Mouse (Mus musculus) embryonic facial prominence, embryonic 15.5 days (tissue): ENCODE results near the gene Lck. TPM values are rescaled to one million over a fixed set of nuclear protein-coding genes. Genes with fewer than 3 reads are reported as not detected.

Experiments
- ATAC-seq: fragments of 200-750 bp; cut with Nextera tagmentation; 2 replicates; pipeline ENCODE4 v1.8.0; 2017; ENCODE audit warnings: low read depth, moderate TSS enrichment; ENCODE audit not compliant: insufficient number of reproducible peaks, low FRiP score, low TSS enrichment
- H3K27ac ChIP-seq: fragments of 300-500 bp; sonication (generic); replicated peaks from 2 replicates; pipeline ENCODE4 v1.5.1; 2015; ENCODE audit warnings: mild to moderate bottlenecking, inconsistent platforms
- H3K27me3 ChIP-seq: fragments of 300-500 bp; sonication (generic); 2 replicates; pipeline ENCODE4 v1.6.1; 2015; ENCODE audit warnings: inconsistent platforms
- H3K36me3 ChIP-seq: fragments of 300-500 bp; sonication (generic); 2 replicates; pipeline ENCODE4 v1.6.1; 2015; ENCODE audit warnings: mild to moderate bottlenecking, inconsistent platforms
- H3K4me1 ChIP-seq: fragments of 300-500 bp; sonication (generic); 2 replicates; pipeline ENCODE4 v1.6.1; 2015; ENCODE audit warnings: inconsistent platforms
- H3K4me2 ChIP-seq: fragments of 300-500 bp; sonication (generic); replicated peaks from 2 replicates; pipeline ENCODE4 v1.6.1; 2015; ENCODE audit warnings: mild to moderate bottlenecking, inconsistent platforms
- H3K4me3 ChIP-seq: fragments of 300-500 bp; sonication (generic); replicated peaks from 2 replicates; pipeline ENCODE4 v1.5.1; 2015; ENCODE audit warnings: mild to moderate bottlenecking, inconsistent platforms
- H3K9ac ChIP-seq: fragments of 300-500 bp; sonication (generic); 2 replicates; pipeline ENCODE4 v1.6.1; 2015; ENCODE audit warnings: inconsistent platforms
- H3K9me3 ChIP-seq: fragments of 300-500 bp; sonication (generic); replicated peaks from 2 replicates; pipeline ENCODE4 v1.6.1; 2016; ENCODE audit warnings: inconsistent platforms
- WGBS: fragments of 180-500 bp; shearing (Covaris S2); methylation state at CpG from one replicate; pipeline ENCODE4 v1.1.7; 2015; 5-methylcytosine and 5-hydroxymethylcytosine counted together
- polyA plus RNA-seq: library from polyadenylated mRNA; unstranded; fragments of >200 nt; fragmentation: Nextera tagmentation; extraction: Ambion mirVana; gene quantifications from 2 replicates; pipeline ENCODE4 v1.2.1, GENCODE M21; 2015

The Lck gene
- polyA plus RNA-seq, 1 experiment from 2014 or later, result 6.8 TPM

DNA sequence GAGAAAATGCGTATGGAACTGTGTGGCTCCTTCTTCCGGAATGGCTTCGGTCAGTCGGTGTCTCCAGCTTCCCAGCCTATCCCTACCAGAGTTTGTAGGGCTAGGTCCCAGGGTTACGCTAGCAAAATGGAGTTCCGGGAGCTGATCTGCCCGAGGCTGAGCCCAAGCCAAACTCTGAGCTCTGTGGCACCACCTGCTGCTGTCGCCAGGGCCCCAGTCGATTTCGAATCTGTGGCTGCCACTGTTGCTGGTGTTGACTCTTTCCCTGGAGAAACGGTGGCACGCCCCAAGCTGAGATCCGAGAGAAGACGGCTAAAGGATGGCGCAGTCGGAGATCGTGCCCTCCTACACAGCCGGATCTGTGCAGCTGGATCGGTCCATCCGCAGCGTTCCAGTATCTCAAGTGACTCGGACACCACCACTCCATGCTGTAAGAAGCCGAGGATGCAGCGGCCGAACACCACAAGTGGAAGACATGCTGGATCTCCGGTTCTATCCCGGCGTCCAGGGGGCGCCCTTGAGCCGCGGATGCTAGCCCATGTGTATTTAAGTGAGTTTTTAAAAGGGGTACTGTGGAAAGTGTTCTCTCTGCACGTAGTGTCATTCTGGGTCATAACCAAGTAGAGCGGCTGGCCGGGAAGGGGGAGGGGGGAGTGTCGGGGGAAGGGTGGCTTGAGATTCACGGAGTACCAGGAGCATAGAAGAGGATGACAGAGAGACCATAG, 11.6 kb upstream of the Lck start:
- Histone ChIP-seq H3K36me3 (no peaks in the 10 kb centered on the region), H3K27ac (peak overlapping the region; percentile 58; the same call in 1 of the 2 replicates), H3K9me3 (no peaks in the 10 kb centered on the region), H3K27me3 (no peaks in the 10 kb centered on the region), H3K4me2 (peak overlapping the region; percentile 72), H3K4me1 (peaks cover 8% of the 10 kb centered on the region; the same call in 1 of the 2 replicates), H3K4me3 (peak overlapping the region; percentile 50), H3K9ac (peak overlapping the region; percentile 33)
- ATAC-seq, result peak; percentile 64
- under 1% methylated on average over 36 of the region's 36 CpGs for WGBS

DNA sequence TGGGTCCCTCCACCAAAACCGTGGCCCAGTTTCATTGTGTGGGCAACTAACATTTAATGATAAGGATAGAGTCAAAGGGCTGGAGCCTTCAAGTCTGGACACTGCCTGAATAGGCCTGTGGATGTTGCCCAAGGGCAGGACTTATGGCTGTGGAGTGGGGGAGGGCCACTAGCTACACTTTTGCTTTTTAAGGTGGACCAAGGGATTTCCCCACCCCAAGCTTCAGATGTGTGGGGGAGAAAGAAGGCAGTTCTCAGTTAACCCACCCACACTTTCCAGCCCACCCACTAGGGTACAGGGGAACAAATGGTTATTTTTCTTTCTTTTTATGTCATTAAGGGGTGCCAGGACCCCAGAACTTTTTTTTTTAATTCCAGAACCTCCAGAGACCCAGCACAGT, 10.9 kb upstream of the Lck start:
- 71% methylated on average over 1 of the region's 1 CpGs for WGBS
- Histone ChIP-seq H3K4me1 (peaks cover 8% of the 10 kb centered on the region; the same call in 1 of the 2 replicates), H3K9ac (no peak overlapping the region), H3K4me2 (peak overlapping the region; percentile 72), H3K9me3 (no peaks in the 10 kb centered on the region), H3K27ac (peak overlapping the region; percentile 58; the same call in 1 of the 2 replicates), H3K36me3 (no peaks in the 10 kb centered on the region), H3K27me3 (no peaks in the 10 kb centered on the region), H3K4me3 (peak overlapping the region; percentile 50)
- ATAC-seq, result no peak

DNA sequence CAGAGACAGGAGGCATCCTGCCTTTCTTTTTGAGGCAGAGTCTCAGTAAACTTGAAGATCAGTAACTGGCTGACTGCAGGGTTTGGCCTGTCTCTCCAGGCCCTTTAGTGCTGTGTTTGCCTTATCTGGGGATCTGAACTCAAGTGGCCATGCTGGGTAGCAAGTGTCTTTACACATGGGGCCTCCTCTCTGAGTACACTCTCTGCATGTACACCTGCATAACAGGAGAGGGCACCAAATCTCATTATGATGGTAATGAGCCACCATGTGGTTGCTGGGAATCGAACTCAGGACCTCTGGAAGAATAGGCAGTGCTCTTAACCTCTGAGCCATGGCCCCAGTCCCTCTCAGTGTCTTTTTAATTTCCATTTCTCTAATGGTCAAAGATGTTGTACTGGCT, 8.8 kb upstream of the Lck start:
- 73% methylated on average over 1 of the region's 1 CpGs for WGBS
- Histone ChIP-seq H3K27ac (no peak overlapping the region), H3K9ac (no peak overlapping the region), H3K27me3 (no peaks in the 10 kb centered on the region), H3K36me3 (no peaks in the 10 kb centered on the region), H3K9me3 (no peaks in the 10 kb centered on the region), H3K4me1 (peaks cover 8% of the 10 kb centered on the region; the same call in 1 of the 2 replicates), H3K4me2 (no peak overlapping the region), H3K4me3 (no peak overlapping the region)
- no peak for ATAC-seq

GRCm38 (mm10) chr4:129580347-129580746, 6.9 kb upstream of the Lck start:
- Histone ChIP-seq H3K36me3 (no peaks in the 10 kb centered on the region), H3K9ac (no peak overlapping the region), H3K9me3 (no peaks in the 10 kb centered on the region), H3K27ac (no peak overlapping the region), H3K27me3 (no peaks in the 10 kb centered on the region), H3K4me2 (no peak overlapping the region), H3K4me3 (no peak overlapping the region), H3K4me1 (peaks cover 8% of the 10 kb centered on the region; the same call in 1 of the 2 replicates)
- 54% methylated on average over 7 of the region's 7 CpGs for WGBS
- no peak for ATAC-seq

DNA sequence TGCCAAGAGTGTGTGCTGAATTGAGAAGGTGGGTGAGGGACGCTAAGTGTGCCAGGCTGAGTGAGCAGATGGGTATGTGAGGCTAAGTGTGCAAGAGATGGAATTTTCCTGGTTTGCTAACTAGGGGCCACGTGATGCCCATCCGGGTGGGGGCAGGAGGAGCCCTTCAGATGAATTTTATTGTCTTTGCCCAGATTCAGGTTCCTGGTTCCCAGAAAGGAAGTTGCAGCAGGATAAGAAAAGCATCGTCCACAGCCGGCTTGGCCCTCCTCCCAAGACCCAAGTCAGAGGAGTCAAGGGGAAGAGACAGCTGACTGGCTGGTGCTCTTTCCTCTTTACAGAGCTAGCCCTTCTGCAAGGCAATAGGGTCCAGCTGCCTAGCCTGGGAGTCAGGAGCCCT, 5.0 kb upstream of the Lck start, which contains the start of gene Fam167b:
TSS of gene Fam167b (minus strand) at position 84 of the 400 bp plus-strand sequence.
- Histone ChIP-seq H3K9me3 (no peaks in the 10 kb centered on the region), H3K36me3 (no peaks in the 10 kb centered on the region), H3K4me3 (no peak within 1 kb of the TSS), H3K4me2 (peak within 1 kb of the TSS; percentile 6; the same call in 1 of the 2 replicates), H3K27me3 (no peaks in the 10 kb centered on the region), H3K9ac (no peak within 1 kb of the TSS), H3K27ac (0 out of 2 replicates have a peak within 1 kb of the TSS, but pooled peaks have one; percentile 22), H3K4me1 (no peaks in the 10 kb centered on the region)
- no peak for ATAC-seq
- 86% methylated on average over 5 of the region's 5 CpGs for WGBS

DNA sequence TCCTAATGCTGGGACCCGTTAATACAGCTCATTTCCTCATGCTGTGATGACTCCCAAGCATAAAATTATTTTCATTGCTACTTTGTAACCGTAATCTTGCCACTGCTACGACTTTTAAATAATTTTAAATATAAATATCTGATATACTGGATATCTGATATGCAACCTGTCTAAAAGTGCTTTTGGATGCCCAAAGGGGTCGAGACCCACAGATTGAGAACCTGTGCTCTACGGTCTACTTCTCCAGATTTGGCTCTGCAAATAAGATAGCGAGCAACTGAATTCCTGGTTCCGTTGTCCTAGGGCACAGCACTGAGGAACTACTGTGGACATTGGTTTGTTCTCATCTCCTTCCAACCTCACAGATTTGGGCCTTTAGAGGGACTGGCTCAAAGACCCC, 4.2 kb upstream of the Lck start:
- WGBS, result 79% methylated on average over 7 of the region's 7 CpGs
- H3K9me3 ChIP-seq, result no peaks in the 10 kb centered on the region
- H3K4me2 ChIP-seq, result no peak overlapping the region
- no peak overlapping the region for H3K9ac ChIP-seq
- H3K27ac ChIP-seq, result no peak overlapping the region
- H3K4me3 ChIP-seq, result no peak overlapping the region
- no peaks in the 10 kb centered on the region for H3K27me3 ChIP-seq
- H3K4me1 ChIP-seq, result no peaks in the 10 kb centered on the region
- no peak for ATAC-seq
- H3K36me3 ChIP-seq, result no peaks in the 10 kb centered on the region

- 28% methylated on average over 21 of the region's 21 CpGs for WGBS
- Histone ChIP-seq H3K9ac (no peak overlapping the region), H3K27ac (no peak overlapping the region), H3K27me3 (no peaks in the 10 kb centered on the region), H3K4me3 (no peak overlapping the region), H3K9me3 (no peaks in the 10 kb centered on the region), H3K36me3 (no peaks in the 10 kb centered on the region), H3K4me2 (peak overlapping the region; percentile 6; the same call in 1 of the 2 replicates), H3K4me1 (no peaks in the 10 kb centered on the region)
- no peak for ATAC-seq
Observed at GRCm38 (mm10) chr4:129576863-129577491, 3.5 kb upstream of the Lck start.

DNA sequence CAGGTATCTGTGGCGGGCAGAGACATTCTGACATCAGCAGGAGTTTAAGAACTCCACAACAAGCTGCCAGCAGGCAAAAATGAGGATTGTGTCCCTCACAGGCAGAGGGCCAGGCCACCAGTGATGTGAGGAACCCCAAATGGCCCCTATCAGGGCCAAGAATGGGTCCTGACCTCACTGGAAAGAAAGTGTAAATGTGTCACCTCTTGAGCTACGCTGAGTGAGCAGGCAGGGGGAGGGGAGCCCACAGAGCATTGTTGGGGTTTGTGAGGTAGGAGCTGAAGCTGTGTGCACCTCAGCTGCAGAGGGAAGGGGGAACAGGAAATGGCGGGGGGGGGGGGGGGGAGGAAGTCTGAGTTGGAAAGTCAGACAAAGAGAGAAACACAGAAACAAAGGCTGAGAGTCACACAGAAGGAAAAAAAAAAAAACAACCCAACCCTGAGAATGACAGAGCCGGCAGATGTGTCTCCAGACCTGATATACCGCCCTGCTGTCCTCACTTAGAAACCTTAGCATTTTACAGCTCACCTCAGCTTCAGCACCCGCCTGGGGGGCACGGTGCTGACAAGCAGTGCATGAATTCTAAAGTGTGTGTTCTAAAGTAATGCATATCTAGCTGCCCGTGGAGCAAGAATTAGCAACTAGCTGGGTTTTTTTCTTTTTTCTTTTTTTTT, 1.9 kb upstream of the Lck start:
- WGBS, result 46% methylated on average over 7 of the region's 8 CpGs
- Histone ChIP-seq H3K9ac (no peak overlapping the region), H3K4me1 (no peaks in the 10 kb centered on the region), H3K27ac (no peak overlapping the region), H3K9me3 (no peaks in the 10 kb centered on the region), H3K27me3 (no peaks in the 10 kb centered on the region), H3K4me2 (no peak overlapping the region), H3K36me3 (no peaks in the 10 kb centered on the region), H3K4me3 (no peak overlapping the region)
- no peak for ATAC-seq

DNA sequence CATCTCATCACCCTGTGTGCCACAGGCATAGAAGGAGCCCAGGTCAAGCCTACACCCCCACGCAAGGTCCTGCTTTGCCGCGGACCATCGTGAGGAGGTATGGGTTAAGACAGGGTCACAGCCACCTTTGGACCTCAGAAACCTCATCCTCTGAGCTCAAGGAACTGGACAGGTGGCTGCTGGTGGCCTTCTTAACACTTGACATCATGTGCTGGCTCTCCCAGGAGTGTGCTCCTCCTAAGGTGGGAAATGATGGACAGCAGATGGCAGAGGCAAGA, 409 bp downstream of the Lck start:
- Histone ChIP-seq H3K9ac (no peak overlapping the region), H3K4me2 (no peak overlapping the region), H3K9me3 (no peaks in the 10 kb centered on the region), H3K4me1 (no peaks in the 10 kb centered on the region), H3K27ac (no peak overlapping the region), H3K4me3 (no peak overlapping the region), H3K36me3 (no peaks in the 10 kb centered on the region), H3K27me3 (no peaks in the 10 kb centered on the region)
- ATAC-seq, result no peak
- WGBS, result 97% methylated on average over 4 of the region's 4 CpGs

DNA sequence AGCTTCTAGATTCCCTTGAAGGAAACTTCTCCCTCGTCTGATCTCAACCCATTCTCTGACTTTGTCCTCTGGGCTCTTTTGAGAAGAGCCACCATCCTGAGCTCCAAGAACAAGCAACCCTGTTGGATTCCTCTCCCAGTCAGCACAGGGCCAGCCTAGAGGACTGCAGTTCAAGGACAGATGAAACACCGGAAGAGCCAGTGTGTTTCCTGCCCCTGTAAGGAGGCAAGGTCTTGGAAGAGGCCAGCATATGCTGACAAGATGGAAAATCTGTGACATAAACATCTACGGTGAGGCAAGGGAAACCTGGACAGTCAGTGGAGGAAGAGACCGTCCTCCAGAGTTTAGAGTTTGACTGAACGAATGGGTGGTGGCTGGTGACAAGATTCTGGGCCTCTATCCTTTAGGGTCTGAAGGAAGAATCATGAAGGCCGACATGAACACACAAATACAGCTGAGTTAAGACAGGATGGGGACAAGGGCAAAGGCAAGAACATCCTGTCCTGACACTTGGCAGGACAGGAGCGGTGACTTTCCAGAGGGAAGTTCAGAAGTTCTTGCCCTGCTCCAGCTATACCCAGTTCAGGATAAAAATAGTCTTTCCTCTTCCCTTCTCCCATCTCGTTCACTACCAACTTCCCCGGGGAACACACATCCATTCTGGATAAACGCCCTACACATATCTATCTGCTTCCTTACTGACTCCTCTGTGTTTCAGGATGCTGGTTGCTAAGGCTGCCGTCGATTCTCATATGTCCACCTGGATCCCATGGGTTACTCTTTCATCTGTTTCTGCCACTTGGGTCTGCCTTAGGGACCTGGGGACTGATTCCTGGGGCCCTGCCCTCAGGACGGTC, 977 bp downstream of the Lck start:
- WGBS, result 82% methylated on average over 13 of the region's 13 CpGs

More for the DNA sequence above, 977 bp downstream of the Lck start:
- Histone ChIP-seq H3K9me3 (no peaks in the 10 kb centered on the region), H3K4me1 (no peaks in the 10 kb centered on the region), H3K27ac (no peak overlapping the region), H3K4me2 (no peak overlapping the region), H3K27me3 (no peaks in the 10 kb centered on the region), H3K36me3 (no peaks in the 10 kb centered on the region), H3K9ac (no peak overlapping the region), H3K4me3 (no peak overlapping the region)
- ATAC-seq, result no peak
